Mouse (Mus musculus) thymus, adult 2 months (tissue): Measurements from ENCODE around the gene Zbtb14.

ENCODE experiments used
- CTCF ChIP-seq: fragments of 200-500 bp; IDR thresholded peaks from 2 replicates; pipeline ENCODE4 v1.5.1; 2012; ENCODE audit warnings: mild to moderate bottlenecking, control low read depth, low read length, moderate library complexity, borderline replicate concordance; ENCODE audit not compliant: control insufficient read depth, poor library complexity, insufficient read depth; ENCODE audit errors: extremely low read depth
- POLR2A ChIP-seq: fragments of 200-500 bp; IDR thresholded peaks from 2 replicates; pipeline ENCODE4 v1.6.1; 2012; ENCODE audit warnings: mild to moderate bottlenecking, low read length, control low read depth, moderate library complexity; ENCODE audit not compliant: control insufficient read depth, poor library complexity, insufficient read depth; ENCODE audit errors: extremely low read depth

- TF ChIP-seq POLR2A, result no peak
- TF ChIP-seq CTCF, result no peak
These were observed 18.3 kb downstream of the Zbtb14 start for GRCm38 (mm10) chr17:69401146-69401545.
